ENCODE assay signal across 9 mouse cellular contexts in genomic region chr10:76729631-76730620, GRCm38 (mm10). TPM values are rescaled to one million over a fixed set of nuclear protein-coding genes. Genes with fewer than 3 reads are reported as not detected.
DNase-seq lines count a peak whose midpoint lies in the region; ATAC-seq lines count a peak whose summit lies in the region.
"Had no signal": no experiment of that assay in that cellular context is flagged by ENCODE, and none has a peak within 500 bp of the region (broad histone marks: within the 10 kb centered on the region; RNA-seq: fewer than 3 reads in every experiment).

No protein-coding gene starts in this region.

- no peaks in the 10 kb centered on the region for H3K36me3 ChIP-seq in heart, embryonic 10.5 days
- H3K36me3 ChIP-seq in forebrain, embryonic 14.5 days (ENCODE audit: control insufficient read depth, insufficient read depth, low read length), result no peaks in the 10 kb centered on the region
- H3K36me3 ChIP-seq: midbrain, embryonic 12.5 days had no signal

- intact Hi-C loops in left cerebral cortex, postnatal 36 days (cut with DNase I), result loop anchor here (5.0 kb wide), 2 partner anchors 178 to 198 kb away; partner anchors contain the start of gene Lss

- no peak overlapping the region for H3K4me2 ChIP-seq in forebrain, embryonic 14.5 days (ENCODE audit: low read length)
- H3K4me2 ChIP-seq: midbrain, embryonic 12.5 days had no signal

- peaks cover 44% of the 10 kb centered on the region for H3K4me1 ChIP-seq in heart, embryonic 10.5 days
- H3K4me1 ChIP-seq in forebrain, embryonic 14.5 days (ENCODE audit: control insufficient read depth, insufficient read depth, low read length), result 0 out of 2 replicates have a peak, but pooled peaks cover 3% of the 10 kb centered on the region

- WGBS in heart, embryonic 10.5 days, result 80% methylated on average over 19 of the region's 19 CpGs
- WGBS in forebrain, embryonic 14.5 days, result 79% methylated on average over 19 of the region's 19 CpGs

- H3K9ac ChIP-seq in forebrain, embryonic 14.5 days (ENCODE audit: low read length), result no peak overlapping the region
- H3K9ac ChIP-seq: midbrain, embryonic 12.5 days had no signal

- no peaks in the 10 kb centered on the region for H3K9me3 ChIP-seq in heart, embryonic 10.5 days
- H3K9me3 ChIP-seq in forebrain, embryonic 14.5 days (replicated peaks; ENCODE audit: control insufficient read depth, low read length), result no peaks in the 10 kb centered on the region
- H3K9me3 ChIP-seq: midbrain, embryonic 12.5 days had no signal

- H3K4me3 ChIP-seq in heart, embryonic 10.5 days, result no peak overlapping the region
- H3K4me3 ChIP-seq in forebrain, embryonic 14.5 days (ENCODE audit: low read depth, low read length), result no peak overlapping the region
- H3K4me3 ChIP-seq: midbrain, embryonic 12.5 days had no signal

- no peak overlapping the region for H3K27ac ChIP-seq in heart, embryonic 10.5 days
- no peak overlapping the region for H3K27ac ChIP-seq in forebrain, embryonic 14.5 days (ENCODE audit: low read depth, low read length)
- H3K27ac ChIP-seq: midbrain, embryonic 12.5 days had no signal

- DNase-seq in urinary bladder, postnatal 14 days (ENCODE audit: low spot score), result peak; percentile 48
- DNase-seq in urinary bladder, adult 2 months (ENCODE audit: low spot score), result no peak
- DNase-seq in heart, embryonic 10.5 days (ENCODE audit: low spot score), result peak; percentile 70
- peak; percentile 69 to 76 for DNase-seq in left cerebral cortex, postnatal 36 days (ENCODE audit: low spot score in 2 of 2)
- DNase-seq in forebrain, embryonic 14.5 days (ENCODE audit: low spot score), result no peak
- DNase-seq in thymus, postnatal 0 days (ENCODE audit: low spot score), result no peak
- no peak for DNase-seq in embryo, embryonic 10 days (ENCODE audit: low spot score)

- H3K27me3 ChIP-seq in heart, embryonic 10.5 days (ENCODE audit: insufficient read depth, poor library complexity, severe bottlenecking), result peaks cover 19% of the 10 kb centered on the region; the same call in 1 of the 2 replicates
- no peaks in the 10 kb centered on the region for H3K27me3 ChIP-seq in forebrain, embryonic 14.5 days (replicated peaks; ENCODE audit: control insufficient read depth, insufficient read depth, low read length)
- H3K27me3 ChIP-seq: midbrain, embryonic 12.5 days had no signal

- no peak for ATAC-seq in megakaryocyte progenitor cell, adult 5-6 weeks (replicated peaks; ENCODE audit: poor library complexity)
- no peak for ATAC-seq in forebrain, embryonic 14.5 days

RNA-seq across cellular contexts. Expression of gene Col6a1, which starts 4.0 kb away (rescaled TPM):
- 412 and 521 TPM in 2 replicates for polyA plus RNA-seq in urinary bladder, adult 2 months (2012; rRNA removed)
- 17.1 and 18.2 TPM in 2 replicates for polyA plus RNA-seq in heart, embryonic 10.5 days (2016; fragmentation: Nextera tagmentation; extraction: Ambion mirVana)
- 10 to 100 TPM; 31.3 to 57.3 TPM for total RNA-seq in left cerebral cortex, postnatal 36 days (2021)
- total RNA-seq in megakaryocyte progenitor cell, adult 5-6 weeks (2015), result not detected in 2 replicates
- total RNA-seq in megakaryocyte progenitor cell, adult 5-6 weeks (2017), result 0.27 TPM in 1 of 2 replicates, not detected in the other
- 6.6 and 10.8 TPM in 2 replicates for polyA plus RNA-seq in forebrain, embryonic 14.5 days (2014; fragmentation: Nextera tagmentation; extraction: Ambion mirVana)
- polyA plus RNA-seq in thymus, postnatal 0 days (2015; fragmentation: Nextera tagmentation; extraction: Ambion mirVana), result 32.0 and 38.5 TPM in 2 replicates

Comparison
In these comparisons a context has a peak if more than half of its experiments do, and no peak if none do; other contexts are left out.
1. DNase-seq: peak in urinary bladder, postnatal 14 days (single experiment), heart, embryonic 10.5 days (single experiment) and left cerebral cortex, postnatal 36 days (2 of 2); none in urinary bladder, adult 2 months (single experiment), forebrain, embryonic 14.5 days (single experiment), thymus, postnatal 0 days (single experiment) and embryo, embryonic 10 days (single experiment).
2. RNA of gene Col6a1, which starts 4.0 kb away (polyA plus RNA-seq): 412 to 521 TPM in urinary bladder, adult 2 months; 32.0 to 38.5 TPM in thymus, postnatal 0 days, 17.1 to 18.2 TPM in heart, embryonic 10.5 days and 6.6 to 10.8 TPM in forebrain, embryonic 14.5 days; every median in the first group is over 10 times any median in the second.